Mouse (Mus musculus) left cerebral cortex, adult 9 months (tissue): ENCODE results near the gene Rab4a.

Experiments used
- DNase-seq, 2 experiments: peaks; one replicate each; pipeline ENCODE4 v3.0.0; 2022; ENCODE audit warnings: low spot score in 2 of 2

Rab4a gene

DNA sequence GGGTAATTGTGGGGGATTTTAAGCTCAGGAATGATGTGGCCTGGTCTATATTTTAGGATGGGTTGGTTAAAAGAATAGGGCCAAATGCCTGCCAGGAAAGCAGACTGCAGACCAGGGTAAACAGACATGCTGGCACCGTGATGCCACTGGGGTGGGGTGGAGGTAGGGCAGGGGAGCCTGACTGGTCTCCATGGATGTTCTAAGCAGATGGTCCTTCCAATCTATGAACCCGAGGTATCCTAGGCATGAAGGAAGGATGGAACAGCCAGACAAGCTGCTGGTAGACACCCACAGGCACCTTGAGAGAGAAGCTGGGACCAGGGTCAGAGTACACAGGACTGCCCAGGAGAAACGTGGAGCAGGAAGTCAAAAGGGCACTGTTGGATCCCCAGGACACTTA, 41.8 kb downstream of the Rab4a start:
- DNase-seq, result no peak

GRCm38 (mm10) chr8:123849352-123849751, 43.6 kb downstream of the Rab4a start:
- DNase-seq, result no peak

DNA sequence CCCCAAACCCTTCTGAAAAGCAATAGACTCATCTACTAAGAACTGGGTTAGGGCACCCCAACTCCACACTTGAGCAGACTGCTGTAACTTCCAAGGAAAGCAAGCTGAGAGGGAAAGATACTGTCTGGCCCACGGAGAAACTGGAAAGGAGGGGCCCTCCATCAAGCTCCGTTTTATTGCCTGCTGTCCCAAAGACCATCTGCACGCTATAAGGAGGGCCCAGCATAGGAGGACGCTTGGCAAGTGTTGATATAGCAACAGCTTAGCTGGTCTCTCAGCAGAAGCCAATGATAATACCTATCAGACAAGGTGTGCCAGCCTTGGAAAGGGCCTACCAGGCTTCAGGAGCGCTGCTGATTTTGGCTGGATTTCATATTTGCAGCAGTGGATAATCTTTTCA, 45.8 kb downstream of the Rab4a start:
- DNase-seq, result no peak

DNA sequence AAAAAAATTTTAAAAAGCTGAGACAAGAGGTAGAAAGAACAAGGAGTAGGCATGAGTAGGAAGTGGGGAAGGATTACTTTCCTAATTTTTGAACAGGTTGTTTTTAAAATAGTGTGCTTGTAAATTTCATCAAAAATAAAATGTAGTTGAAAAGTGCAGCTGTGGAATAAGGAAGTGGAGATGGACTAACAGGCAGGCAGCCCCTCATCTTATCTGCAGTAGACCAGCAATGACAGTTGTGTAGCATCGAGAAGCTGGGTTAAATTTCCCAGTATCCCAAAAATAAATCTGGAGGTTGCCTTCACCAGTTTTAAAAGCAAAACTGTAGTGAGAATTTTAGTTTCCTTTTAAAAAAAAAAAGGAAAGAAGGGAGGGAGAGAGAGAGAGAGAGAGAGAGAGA, 48.5 kb downstream of the Rab4a start:
- no peak for DNase-seq

DNA sequence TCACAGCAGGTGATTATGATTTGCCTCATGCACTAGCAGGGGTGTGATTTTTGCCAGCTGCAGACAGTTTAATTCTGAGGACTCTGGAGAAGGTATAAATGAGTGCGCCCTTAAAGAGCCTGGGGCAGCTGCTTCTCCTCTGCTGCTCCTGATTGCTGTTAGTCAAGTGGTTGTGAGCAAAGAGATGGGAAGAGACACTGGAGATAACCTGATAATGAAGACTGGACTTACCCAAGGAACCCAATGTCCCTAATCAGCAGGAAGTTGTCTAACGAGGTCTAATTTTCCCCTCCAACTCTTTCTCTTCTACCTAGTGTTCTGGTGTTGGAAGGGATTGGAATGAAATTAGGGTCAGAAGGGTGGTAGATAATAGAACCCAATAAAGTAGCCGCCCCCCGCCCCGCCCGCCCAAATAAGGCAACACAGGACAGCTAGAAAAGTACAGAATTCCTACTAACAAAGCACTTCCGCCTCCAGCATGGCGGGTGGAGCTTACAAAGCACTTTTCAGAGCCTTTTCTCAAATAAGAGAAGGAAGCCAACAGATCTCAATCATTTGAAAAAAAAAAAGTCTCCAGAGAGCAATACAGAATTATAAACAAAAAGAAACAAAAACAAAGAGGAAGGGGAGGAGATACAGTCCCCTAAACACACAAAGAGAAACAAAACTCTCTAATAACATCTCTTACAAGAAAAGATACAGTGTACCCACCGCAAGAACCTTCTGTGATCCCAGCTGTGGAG, 49.1 kb downstream of the Rab4a start:
- no peak for DNase-seq

DNA sequence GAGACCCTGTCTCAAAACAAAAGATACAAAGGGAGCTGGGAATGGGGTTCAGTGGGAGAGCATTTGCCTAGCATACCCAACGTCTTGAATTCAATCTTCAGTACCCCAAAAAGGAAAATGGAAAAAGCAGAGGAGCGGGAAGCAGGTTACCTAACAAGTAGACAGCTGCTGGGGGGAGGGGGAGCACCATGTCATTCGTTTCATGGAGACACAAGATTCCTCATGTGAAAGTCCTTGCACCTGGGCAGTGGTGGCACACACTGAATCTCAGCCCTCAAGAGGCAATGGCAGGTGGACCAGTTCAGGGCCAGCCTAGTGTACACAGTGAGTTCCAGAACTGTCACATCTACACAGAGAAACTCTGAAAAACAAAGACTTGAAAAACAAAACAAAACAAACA, 51.6 kb downstream of the Rab4a start:
- no peak for DNase-seq

DNA sequence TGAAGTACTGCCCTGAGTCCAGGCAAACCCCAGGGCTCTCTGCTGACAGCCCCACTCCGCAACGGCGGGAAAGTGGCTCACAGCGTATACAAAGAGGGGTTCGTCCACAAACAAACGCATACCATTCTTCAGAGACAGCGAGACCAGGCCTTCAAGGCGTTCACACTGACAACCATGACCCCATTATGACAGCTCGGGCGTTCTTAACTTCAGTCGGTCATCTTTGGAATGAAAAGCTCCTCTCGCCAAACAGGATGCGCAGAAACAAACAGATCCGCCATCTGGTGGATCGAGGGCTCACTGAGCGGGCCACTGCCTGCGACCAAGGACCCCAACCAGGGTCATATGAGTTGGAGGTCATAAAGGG, 52.8 kb downstream of the Rab4a start:
- no peak for DNase-seq

GRCm38 (mm10) chr8:123858941-123859647, 53.3 kb downstream of the Rab4a start:
- peak; percentile 80 to 91 for DNase-seq

DNA sequence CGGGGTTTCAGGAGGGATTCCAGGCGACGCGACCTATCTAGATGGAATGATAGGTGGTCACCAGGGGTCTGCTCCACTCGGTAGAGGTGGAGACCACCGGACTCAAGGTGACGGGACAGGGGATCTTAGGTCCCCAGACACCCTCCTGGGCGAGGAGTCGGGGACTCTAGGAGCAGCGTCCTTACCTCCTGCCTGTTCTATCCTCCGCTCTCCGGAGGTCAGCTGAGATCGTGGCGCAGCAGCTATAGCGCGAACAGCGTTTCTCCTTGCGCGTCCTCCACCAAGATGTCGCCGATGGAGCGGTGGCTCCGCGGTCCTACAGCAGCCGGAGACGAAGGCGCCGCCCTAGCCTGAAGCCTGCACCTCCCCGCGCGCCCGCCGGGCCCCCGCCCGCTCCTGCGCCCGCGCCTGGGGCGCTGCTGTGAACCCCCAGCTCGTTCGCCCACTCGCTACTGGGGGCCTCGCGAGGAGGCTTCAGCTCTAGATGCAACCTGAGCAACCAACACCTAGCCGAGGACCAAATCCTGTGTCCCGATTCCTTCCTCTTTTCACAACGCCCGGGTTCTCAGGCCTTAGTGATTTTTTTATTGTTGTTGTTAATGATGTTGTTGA, 54.0 kb downstream of the Rab4a start, which contains the start of gene Ccsap:
Gene Ccsap, minus strand, starts transcription at position 562 of the 612 bp plus-strand sequence.
- DNase-seq, result no peak

DNA sequence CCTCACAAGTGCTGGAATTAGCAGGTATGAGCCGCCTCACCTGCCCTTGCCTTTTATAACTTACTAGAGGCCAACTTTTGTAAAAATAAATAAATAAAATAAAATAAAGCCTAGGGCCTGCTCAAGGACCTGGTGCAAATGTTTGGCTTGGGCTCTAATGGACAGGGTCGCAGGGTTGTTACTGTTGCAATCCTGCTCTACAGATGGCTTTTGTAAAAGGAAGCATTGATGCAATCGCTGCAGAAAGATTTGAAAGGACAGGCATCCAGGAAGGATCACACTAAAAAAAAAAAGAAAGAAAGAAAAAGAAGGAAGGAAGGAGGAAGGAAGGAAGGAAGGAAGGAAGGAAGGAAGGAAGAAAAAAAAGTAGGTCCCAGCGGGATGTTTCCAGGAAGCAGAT, 54.6 kb downstream of the Rab4a start:
- DNase-seq, result no peak

GRCm38 (mm10) chr8:123865786-123866185, 60.0 kb downstream of the Rab4a start:
- no peak for DNase-seq

DNA sequence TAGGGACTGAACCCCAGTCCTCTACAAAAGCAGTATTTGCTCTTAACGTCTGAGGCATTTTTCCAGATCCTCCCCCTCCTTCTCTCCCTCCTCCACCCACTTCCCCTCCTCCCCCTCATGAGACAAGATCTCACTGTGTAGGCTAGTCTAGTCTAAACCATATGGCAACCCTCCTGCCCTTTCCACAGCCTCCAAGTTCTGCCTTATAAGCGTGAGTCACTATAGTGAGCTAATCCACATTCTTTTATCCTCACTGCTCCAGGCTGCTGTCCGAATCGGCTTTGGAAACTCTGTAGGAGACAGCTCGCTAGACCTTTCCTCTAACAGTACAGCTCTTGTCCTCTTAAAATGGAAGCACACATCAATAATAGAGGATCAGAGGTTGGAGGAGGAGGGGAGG, 61.2 kb downstream of the Rab4a start:
- no peak for DNase-seq

DNA sequence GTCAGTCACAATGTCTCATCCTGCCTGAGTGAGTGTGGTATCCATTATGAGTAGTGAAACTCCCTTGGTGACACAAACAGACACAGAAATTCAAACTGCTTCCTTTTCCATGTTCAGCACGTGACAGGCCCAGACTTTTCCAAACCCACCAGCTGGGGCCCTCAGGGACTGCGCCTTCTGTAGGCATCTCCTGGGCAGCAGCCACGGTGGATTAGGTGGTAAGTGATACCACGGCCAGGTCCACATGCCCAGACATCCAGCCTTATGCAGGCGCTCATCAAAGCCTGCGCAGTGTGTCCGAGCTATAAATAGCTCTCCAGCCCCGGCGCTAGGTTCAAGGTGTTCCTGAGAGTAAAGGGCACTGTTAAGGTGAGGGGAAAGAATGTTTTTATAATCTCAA, 66.3 kb downstream of the Rab4a start:
- DNase-seq, result no peak

- no peak for DNase-seq
These were observed 67.6 kb downstream of the Rab4a start for GRCm38 (mm10) chr8:123873364-123873763.

DNA sequence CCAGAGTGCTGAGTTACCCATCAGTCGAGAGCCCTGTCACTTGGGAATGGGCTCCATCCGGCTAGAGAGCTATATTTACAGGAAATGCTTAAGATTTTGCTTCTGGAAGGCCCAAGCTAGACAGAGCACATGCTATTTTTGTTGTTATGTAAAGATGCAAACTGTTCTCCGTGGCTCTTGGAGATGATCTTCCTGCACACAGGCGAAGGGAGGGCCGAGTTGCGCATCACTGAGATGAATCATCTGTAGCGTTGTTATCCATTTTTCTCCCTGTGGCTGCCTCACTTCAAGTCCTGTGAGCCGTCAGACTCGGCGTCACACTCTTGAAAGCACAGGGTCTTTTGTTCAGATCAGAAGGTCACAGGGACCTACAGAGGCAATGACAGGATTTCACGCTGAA, 68.5 kb downstream of the Rab4a start:
- peak in 1 of 2 experiments; percentile 72 for DNase-seq

DNA sequence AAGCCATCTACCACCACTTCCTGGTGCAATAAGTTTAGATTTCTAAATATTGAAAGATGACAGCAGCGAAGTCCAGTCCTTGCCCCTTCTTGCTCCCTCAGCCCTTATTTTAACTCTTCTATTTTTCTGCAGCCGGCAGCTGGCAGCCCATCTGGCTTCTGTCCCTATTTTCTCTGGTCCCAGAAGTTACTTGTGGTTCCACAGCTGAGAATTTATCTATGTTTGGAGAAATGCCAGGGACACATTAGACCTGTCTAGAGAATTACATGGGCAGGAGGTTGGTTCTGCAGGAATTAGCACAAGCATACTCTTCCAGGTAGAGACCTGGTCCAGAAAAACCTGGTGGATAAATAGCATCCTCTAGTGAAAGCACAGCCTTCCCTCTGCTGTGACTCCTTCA, 72.1 kb downstream of the Rab4a start:
- peak in 1 of 2 experiments; percentile 52 for DNase-seq

- DNase-seq, result peak; percentile 71 to 89
These were observed 74.5 kb downstream of the Rab4a start for GRCm38 (mm10) chr8:123880271-123880670.

- no peak for DNase-seq
These were observed 75.1 kb downstream of the Rab4a start for GRCm38 (mm10) chr8:123880821-123881350.

DNA sequence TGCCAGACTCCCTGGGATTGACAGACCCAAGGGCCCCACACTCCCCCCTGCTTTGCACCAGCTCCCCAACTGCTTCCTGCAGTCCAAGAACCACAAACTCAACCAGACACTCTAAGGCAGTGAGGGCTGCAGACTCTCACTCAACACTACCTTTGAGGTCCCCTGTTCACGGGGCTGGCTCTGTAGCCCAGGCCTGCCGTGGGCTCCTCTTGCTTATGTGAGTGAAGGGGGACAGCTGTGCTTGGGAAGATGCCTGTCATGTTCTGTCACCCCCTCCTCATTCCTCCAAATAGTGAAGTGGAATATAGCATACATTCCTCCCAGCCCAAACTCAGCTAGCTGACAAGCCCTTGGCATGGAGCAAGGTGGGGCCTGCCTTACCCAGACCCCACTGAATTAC, 76.6 kb downstream of the Rab4a start:
- no peak for DNase-seq

- no peak for DNase-seq
These were observed 77.3 kb downstream of the Rab4a start for GRCm38 (mm10) chr8:123883094-123883493.
